Mouse (Mus musculus) liver, adult 2 months (tissue): ENCODE data around the gene Rtel1.

Source experiments
- CTCF ChIP-seq: fragments of 200-500 bp; IDR thresholded peaks from 2 replicates; pipeline ENCODE4 v1.5.1; 2011; ENCODE audit warnings: low read depth, low read length, control low read depth
- POLR2A ChIP-seq: fragments of 200-500 bp; IDR thresholded peaks from 2 replicates; pipeline ENCODE4 v1.6.1; 2011; ENCODE audit warnings: low read length, control low read depth; ENCODE audit not compliant: insufficient read depth; ENCODE audit errors: extremely low read depth

DNA sequence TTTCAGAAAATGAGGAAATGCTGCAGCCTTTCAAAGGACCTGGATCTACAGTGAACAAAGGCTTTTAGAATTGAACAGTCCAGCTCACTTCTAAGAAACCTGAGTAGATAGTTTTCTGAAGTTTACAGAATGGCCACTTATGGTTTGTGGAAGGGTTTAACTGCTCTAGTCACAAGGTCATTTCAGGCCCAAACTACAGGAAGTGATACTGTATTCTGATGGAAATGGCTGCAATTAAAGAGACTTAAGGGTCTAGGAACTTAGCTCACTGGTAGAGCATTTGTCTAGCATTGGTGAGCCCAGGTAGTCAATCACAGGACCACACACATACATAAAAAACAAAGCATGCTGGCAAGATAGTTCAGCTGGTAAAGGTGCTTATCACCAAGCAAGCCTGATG is 13.0 kb downstream of the Rtel1 start:
- TF ChIP-seq POLR2A (no peak), CTCF (no peak)
